Mouse (Mus musculus) splenic B cell, adult 2 months (primary cell): ENCODE measurements around the gene Gjc1.

Source experiments
- DNase-seq: peaks from one replicate; pipeline ENCODE4 v3.0.0-alpha.2; 2011; ENCODE audit warnings: low read depth, low spot score
- H3K27me3 ChIP-seq: 2 replicates; pipeline ENCODE4 v1.6.1; 2012; ENCODE audit warnings: mild to moderate bottlenecking, low read length, moderate library complexity, mixed read lengths; ENCODE audit not compliant: control insufficient read depth, poor library complexity, insufficient read depth, severe bottlenecking
- H3K36me3 ChIP-seq: 2 replicates; pipeline ENCODE4 v1.6.1; 2012; ENCODE audit warnings: mild to moderate bottlenecking, low read length, moderate library complexity, mixed read lengths; ENCODE audit not compliant: control insufficient read depth, poor library complexity, insufficient read depth, severe bottlenecking

Gene Gjc1

DNA sequence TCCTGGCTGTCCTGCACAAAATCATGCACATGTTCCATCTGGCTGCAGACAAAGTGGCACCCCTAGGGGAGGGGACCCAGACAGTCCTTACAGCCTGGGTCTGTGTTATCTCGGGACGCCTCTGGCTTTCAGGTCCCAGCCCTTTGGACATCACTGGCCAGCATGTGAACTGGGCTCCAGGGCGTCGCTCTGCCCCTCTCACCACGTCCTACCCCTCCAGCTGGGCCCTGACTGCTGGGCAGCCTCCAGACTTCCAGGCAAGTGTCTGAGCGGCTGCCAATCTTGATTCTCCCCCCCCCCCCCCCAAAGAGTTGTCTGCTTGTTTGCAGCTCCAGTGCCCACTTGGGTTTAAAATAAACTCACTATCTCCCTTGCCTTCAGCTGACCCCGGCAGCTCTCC, 36.1 kb downstream of the Gjc1 start:
- Histone ChIP-seq H3K27me3 (no peaks in the 10 kb centered on the region), H3K36me3 (no peaks in the 10 kb centered on the region)
- DNase-seq: no peak

DNA sequence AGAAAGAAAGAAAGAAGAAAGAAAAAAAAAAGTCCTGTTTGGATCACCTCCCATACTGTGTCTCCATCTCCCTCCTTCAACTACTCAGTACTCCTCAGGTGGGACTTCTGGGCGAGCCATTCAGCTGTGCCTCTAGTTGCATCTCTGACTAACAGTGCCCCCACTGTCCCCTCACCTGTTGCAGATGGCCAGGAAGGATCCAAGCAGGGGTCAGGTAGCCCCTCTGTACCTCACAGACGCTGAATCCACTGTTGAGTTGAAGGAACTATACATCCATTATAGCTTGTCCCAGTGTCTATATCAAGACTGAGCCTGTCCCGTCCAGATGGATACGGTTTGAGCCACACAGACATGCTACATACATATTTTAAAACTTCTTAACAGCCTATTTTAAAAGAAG, 38.0 kb downstream of the Gjc1 start:
- no peaks in the 10 kb centered on the region for H3K36me3 ChIP-seq
- no peaks in the 10 kb centered on the region for H3K27me3 ChIP-seq
- no peak for DNase-seq

DNA sequence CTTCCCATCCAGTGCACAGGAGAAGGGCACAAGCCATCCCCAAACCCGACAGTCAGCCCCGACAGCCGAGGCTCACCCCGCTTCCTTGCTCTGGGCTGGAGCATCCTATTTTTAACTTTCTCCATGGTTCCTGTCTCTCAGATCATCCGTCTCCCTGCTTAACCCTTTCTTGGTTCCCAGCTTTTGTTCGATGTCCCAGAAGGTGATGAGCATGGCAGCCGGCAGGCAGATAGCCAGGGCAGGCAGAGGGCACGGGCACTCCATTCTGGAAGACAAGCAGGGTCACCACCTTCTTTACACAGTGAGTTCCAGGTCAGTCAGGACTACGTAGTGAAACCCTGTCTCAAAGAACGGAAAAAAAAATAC, 38.5 kb downstream of the Gjc1 start:
- Histone ChIP-seq H3K36me3 (no peaks in the 10 kb centered on the region), H3K27me3 (no peaks in the 10 kb centered on the region)
- no peak for DNase-seq

DNA sequence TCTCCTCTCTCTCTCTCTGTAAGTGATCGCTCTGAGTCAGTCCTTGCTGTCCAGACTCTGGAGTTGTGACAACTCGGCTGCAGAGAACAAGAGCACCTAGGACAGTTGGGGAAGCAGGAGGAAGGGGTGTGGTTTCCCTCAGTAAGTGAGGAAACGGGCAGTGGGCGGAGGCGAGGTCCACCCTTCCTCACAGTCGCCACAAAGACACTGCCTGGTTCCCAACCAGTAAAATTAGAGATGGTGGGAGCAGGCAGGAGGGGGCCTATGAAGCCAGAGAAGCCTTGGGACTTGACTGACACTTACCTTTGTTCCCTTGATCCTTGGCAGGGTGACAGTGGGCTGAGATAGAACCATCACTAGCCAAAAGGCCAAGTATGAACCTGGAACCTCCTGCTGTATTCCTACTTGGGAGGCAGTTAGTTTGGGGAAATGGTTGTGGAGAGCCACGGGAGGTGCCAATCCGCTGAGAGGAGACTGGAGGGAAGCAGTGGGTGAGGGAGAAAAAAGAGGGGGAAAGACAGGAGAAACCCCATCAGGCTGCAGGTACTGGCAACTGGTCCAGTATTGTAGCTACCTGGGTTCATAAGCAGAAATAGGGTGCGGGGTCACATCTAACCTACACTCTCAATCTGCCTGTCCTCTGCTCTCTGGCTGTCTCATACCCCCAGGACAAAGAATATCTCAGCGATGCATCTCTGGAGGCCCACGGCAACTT, 39.1 kb downstream of the Gjc1 start:
- no peaks in the 10 kb centered on the region for H3K36me3 ChIP-seq
- DNase-seq: no peak
- no peaks in the 10 kb centered on the region for H3K27me3 ChIP-seq

DNA sequence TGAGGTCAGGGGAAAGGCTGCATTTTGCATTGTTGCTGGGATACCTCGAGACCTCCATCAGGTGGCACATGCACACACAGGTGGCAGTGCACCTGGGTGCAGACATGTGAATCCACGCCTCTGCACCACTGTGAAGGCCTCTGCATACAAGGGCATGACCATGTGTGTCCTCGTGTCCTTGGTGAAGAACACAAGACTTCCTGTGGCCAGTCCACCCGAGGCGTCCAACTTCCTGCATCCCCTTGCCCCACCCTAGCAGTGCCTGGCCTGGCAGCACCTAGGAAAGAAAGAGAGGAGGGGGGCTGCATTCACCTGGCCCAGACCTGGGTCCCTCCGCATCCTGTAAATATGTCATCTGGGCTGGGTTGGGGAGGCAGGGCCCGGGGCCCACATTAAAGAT, 39.7 kb downstream of the Gjc1 start:
- no peak for DNase-seq
- Histone ChIP-seq H3K36me3 (no peaks in the 10 kb centered on the region), H3K27me3 (no peaks in the 10 kb centered on the region)

DNA sequence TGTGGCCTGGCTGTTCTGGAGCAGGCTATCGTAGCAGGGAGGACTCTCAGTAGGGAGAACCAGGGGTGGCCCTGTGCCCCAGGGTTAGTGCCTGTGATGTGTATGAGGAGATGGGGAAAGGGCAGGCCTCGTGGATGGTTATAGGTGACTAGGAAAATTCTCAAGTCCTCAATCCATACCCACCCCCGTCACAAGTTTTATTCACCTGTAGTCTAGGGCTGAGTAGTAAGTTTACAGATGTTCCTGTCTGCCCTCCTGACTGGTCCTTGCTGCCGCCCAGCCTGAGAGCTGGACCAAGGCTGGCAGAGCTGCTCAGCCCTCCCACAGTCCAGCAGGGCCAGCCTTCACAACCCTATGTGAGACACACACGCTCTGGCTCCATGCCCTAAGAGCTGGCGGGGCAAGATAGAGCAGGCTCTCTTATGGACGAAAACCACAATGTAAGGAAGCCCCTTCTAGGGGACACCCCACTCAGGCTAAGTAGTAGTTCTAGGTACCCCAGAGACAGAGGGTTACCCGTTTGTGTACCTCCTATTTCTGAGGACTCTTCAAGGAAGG, 40.3 kb downstream of the Gjc1 start:
- no peak for DNase-seq
- H3K36me3 ChIP-seq: no peaks in the 10 kb centered on the region

DNA sequence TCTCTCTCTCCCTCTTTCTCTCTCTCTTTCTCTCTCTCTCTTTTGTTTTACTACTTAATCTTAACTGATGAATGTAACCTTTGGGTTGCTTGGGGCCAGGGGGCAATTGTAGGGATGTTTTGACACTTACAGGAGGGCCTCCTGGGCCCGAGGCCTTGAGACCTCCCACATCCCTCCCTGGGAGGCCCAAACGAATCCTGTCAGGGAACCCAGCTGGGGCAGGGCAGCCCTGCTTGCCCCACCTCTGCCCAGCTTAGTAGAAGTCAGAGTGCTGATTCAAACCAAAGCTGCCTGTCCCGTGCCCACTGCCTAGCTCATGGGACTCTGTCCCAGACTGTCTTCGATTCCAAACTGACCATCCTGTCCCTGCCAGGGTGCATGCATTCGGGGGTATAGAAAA, 40.9 kb downstream of the Gjc1 start:
- H3K36me3 ChIP-seq: no peaks in the 10 kb centered on the region
- H3K27me3 ChIP-seq: no peaks in the 10 kb centered on the region
- no peak for DNase-seq

More for the DNA sequence above, 40.3 kb downstream of the Gjc1 start:
- H3K27me3 ChIP-seq: no peaks in the 10 kb centered on the region

DNA sequence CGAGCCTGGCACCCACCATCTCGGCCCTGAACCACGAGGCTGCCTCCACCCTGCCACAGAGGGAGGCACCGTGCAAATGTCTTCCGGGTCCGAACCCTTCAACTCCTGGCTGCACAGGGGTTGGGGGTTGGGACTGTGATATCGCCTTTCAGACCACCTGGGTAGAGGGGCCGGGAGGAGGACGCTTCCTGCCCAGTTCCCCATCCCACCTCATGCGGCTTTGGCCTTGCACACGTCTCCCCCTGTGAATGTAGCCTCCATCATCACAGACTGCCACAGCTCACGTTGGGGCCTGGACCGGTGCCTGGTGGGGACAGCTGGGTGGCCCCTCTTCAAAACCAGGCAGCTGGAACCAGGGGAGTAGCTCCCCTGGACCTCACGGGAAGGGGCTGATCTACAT, 41.3 kb downstream of the Gjc1 start:
- no peaks in the 10 kb centered on the region for H3K36me3 ChIP-seq
- DNase-seq: no peak
- H3K27me3 ChIP-seq: no peaks in the 10 kb centered on the region

DNA sequence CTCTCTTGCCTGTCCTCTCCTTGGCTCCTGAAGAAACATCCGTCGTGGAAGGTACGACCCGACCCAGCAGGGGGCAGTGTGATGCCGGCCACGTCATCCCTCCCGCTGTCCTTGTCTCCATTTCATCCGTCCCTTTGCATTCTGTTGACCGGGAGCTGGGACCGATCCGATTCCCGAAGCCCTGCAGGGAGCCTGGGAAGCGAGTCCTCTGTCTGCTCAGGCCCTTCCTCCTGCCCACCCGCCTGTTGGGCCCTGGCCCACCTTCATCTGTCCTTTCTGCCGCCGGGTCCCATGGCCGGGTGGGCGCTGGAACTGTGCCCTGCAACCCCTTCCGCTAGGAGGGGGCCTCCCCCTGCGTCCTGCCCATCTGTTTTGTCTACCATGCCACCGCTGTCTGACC, 41.9 kb downstream of the Gjc1 start:
- no peaks in the 10 kb centered on the region for H3K27me3 ChIP-seq
- no peaks in the 10 kb centered on the region for H3K36me3 ChIP-seq
- no peak for DNase-seq

DNA sequence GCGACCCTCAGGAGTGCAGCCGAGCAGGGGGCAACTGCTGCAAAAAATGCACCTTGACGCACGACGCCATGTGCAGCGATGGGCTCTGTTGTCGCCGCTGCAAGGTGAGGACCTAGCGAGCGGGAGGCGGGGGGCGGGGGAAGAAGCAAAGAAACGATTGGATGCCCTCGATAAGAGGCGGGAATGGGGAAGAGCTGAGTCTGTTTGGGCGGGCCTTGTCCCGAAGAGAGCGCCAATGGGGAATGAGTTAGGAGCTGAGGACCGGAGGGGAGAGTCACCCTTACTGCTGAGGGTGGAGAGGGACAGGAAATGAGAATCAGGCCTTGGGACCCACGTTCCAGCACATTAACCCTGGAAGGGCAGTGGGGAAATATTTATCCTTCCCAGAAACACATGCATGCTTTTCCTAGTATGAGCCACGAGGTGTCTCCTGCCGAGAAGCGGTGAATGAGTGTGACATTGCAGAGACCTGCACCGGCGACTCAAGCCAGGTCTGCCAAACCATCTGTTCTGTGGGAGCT, 44.8 kb downstream of the Gjc1 start:
- H3K27me3 ChIP-seq: no peaks in the 10 kb centered on the region
- DNase-seq: no peak
- no peaks in the 10 kb centered on the region for H3K36me3 ChIP-seq

DNA sequence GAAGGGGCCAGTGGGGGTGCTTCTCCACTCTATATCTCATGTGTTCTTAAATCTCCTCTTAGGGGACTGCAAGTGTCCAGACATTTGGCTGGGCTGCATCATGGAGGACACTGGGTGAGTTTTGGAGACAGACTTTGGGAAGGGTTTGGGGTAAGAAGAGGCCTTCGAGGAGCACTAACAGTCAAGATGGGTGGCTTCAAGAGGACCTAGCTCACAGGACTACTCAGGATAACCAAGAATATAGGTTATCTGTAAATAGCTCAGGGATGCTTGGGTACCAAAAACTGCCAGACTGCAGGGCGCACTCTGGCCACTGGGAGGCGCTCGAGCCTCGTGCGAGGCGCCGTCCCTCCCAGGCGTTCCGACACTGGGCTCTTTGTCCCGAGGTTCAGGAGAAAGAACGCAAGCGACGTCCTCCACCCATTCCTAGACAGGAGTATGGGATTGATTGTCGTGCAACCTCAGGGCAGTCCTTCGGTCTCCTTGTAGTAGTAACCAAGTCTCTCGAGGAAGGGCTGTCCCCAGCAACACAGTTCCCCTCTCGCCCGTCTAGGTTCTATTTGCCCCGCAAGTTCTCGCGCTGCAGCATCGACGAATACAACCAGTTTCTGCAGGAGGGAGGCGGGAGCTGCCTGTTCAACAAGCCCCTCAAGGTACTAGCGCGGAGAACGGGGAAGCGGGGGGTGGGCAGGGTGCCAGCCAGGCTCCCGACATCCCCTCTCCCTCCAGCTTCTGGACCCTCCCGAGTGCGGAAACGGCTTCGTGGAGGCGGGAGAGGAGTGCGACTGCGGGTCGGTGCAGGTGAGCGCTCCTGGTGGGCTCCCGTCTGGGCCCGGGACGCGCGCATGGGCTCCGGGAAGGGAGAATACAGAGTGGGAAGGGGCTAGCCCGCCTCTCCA, 45.5 kb downstream of the Gjc1 start:
- no peaks in the 10 kb centered on the region for H3K27me3 ChIP-seq
- H3K36me3 ChIP-seq: no peaks in the 10 kb centered on the region
- DNase-seq: peak; percentile 65

DNA sequence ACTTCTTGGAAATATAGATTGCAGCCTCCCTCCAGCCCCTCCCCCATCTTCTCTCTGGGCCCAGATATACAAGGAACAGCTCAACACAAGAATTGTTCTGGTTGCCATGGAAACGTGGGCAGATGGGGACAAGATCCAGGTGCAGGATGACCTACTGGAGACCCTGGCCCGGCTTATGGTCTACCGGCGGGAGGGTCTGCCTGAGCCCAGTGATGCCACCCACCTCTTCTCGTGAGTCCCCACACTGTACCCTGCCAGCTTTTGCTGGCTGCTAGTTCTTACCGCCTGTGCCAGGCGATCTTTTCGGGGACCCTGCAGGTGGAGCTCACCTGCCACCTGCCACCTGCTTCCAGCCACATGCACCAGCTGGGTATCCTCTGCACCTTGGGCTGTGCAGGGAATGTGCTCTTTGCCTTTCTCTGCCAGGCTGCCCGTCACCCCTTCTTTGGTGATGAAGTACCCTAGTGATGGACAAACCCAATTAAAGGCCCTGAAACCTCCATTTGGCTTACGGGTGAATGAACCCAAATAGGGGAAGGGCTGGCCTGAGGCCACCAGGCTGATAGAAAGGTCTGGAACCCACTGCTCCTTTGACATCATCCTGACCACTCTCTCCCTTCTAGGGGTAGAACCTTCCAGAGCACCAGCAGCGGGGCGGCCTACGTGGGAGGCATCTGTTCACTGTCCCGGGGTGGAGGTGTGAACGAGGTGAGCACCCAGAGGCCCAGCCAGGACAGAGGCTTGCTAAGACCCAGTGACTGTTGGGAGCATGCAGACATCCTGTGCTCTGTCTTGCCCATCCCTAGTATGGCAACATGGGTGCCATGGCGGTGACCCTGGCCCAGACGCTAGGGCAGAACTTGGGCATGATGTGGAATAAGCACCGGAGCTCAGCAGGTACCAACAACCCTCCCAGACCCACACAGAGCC, 46.5 kb downstream of the Gjc1 start:
- DNase-seq: no peak
- Histone ChIP-seq H3K27me3 (no peaks in the 10 kb centered on the region), H3K36me3 (no peaks in the 10 kb centered on the region)

DNA sequence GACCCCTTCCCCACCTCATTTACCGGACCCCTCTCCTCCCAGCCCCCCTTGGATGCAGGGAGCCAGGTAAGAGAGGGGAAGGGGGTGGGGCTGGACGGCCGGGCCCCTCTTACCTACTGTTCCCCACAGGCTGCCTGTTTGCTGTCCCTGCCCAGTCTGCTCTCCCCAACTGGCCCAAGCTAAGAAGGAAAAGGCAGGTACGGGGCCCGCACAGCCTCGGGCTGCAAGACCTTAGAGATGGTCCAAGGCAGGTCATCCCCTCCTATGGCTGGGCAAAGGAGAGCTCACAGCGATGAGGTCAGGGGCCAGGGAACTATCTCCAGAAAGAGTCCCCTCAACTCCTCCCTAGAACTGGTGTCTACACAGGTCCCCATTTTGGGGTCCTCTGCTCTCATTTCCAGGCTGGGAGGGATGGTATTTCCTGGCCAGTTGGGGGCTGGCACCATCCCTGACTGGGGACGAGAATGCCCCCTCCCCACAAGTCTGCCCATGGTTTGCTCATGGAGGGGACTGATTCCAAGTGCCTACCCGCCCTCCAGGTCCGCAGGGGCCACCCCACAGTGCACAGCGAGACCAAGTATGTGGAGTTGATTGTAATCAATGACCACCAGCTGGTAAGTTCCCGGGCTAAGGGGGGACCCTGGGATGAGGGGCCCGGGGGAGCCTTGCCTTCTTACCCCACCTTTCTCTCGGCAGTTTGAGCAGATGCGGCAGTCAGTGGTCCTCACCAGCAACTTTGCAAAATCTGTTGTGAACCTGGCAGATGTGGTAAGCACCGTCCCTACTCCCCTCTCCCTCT, 47.4 kb downstream of the Gjc1 start:
- Histone ChIP-seq H3K36me3 (no peaks in the 10 kb centered on the region), H3K27me3 (no peaks in the 10 kb centered on the region)
- DNase-seq: no peak
